Mouse (Mus musculus) intestine, postnatal 0 days (tissue): ENCODE data around the gene Dlx5. TPM values are rescaled to one million over a fixed set of nuclear protein-coding genes. Genes with fewer than 3 reads are reported as not detected.

ENCODE experiments used
- ATAC-seq: fragments of 200-750 bp; cut with Nextera tagmentation; 2 replicates; pipeline ENCODE4 v1.8.0; 2017; ENCODE audit warnings: mild to moderate bottlenecking, moderate TSS enrichment, moderate library complexity
- H3K27ac ChIP-seq: fragments of 300-500 bp; sonication (generic); 2 replicates; pipeline ENCODE4 v1.5.1; 2014; ENCODE audit warnings: mild to moderate bottlenecking, low read depth, low read length, moderate library complexity
- H3K27me3 ChIP-seq: fragments of 300-500 bp; sonication (generic); replicated peaks from 2 replicates; pipeline ENCODE4 v1.6.1; 2014; ENCODE audit warnings: low read length, mixed read lengths; ENCODE audit not compliant: control insufficient read depth, insufficient read depth
- H3K36me3 ChIP-seq: fragments of 300-500 bp; sonication (generic); 2 replicates; pipeline ENCODE4 v1.6.1; 2014; ENCODE audit warnings: mild to moderate bottlenecking, moderate library complexity; ENCODE audit not compliant: control insufficient read depth, insufficient read depth
- H3K4me1 ChIP-seq: fragments of 300-500 bp; sonication (generic); replicated peaks from 2 replicates; pipeline ENCODE4 v1.6.1; 2014; ENCODE audit warnings: antibody characterized with exemption, low read length, mixed read lengths; ENCODE audit not compliant: control insufficient read depth, insufficient read depth
- H3K4me2 ChIP-seq: fragments of 300-500 bp; sonication (generic); replicated peaks from 2 replicates; pipeline ENCODE4 v1.6.1; 2014; ENCODE audit warnings: low read depth, mild to moderate bottlenecking, moderate library complexity
- H3K4me3 ChIP-seq: fragments of 300-500 bp; sonication (generic); 2 replicates; pipeline ENCODE4 v1.5.1; 2014; ENCODE audit warnings: low read depth, low read length
- H3K9ac ChIP-seq: fragments of 300-500 bp; sonication (generic); 2 replicates; pipeline ENCODE4 v1.6.1; 2014; ENCODE audit warnings: mild to moderate bottlenecking, low read depth, low read length
- H3K9me3 ChIP-seq: fragments of 300-500 bp; sonication (generic); 2 replicates; pipeline ENCODE4 v1.6.1; 2016; ENCODE audit warnings: mixed run types; ENCODE audit not compliant: control insufficient read depth
- CTCF ChIP-seq: sonication (generic); IDR thresholded peaks from 2 replicates; pipeline ENCODE4 v1.5.1; 2016; ENCODE audit warnings: low read depth, mild to moderate bottlenecking, control low read depth, antibody characterized with exemption, moderate library complexity
- whole genome bisulfite sequencing: fragments of 180-500 bp; shearing (Covaris S2); extraction: QIAGEN DNeasy Blood & Tissue Kit; methylation state at CpG from one replicate; pipeline ENCODE4 v1.1.7; 2014; 5-methylcytosine and 5-hydroxymethylcytosine counted together
- polyA plus RNA-seq: library from polyadenylated mRNA; unstranded; fragments of >200 nt; fragmentation: Nextera tagmentation; extraction: Ambion mirVana; gene quantifications from 2 replicates; pipeline ENCODE4 v1.2.1, GENCODE M21; 2015

Dlx5 gene
- polyA plus RNA-seq, 1 experiment from 2014 or later = 0.33 TPM

DNA sequence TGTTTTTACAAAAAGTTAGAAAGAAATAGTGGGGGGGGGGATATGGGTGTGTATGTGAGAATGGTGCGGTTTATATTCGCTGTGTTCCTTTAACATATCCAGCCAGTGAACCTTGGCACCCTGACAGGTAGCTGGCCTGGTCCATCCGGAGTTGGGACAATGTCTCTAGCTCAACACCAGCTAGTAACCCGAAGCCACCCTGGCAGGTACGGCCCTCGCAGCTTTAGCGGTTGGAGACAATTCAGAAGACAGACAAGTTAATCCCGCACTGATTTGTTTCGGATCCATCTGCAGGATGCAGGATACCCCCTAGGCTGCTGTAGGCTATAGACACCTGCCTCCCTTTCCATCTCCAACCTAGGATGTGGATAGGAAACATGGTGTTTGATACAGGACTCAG is 27.7 kb downstream of the Dlx5 start:
- 4% methylated on average over 9 of the region's 9 CpGs for WGBS
- Histone ChIP-seq H3K9ac (no peak overlapping the region), H3K4me2 (no peak overlapping the region), H3K9me3 (no peaks in the 10 kb centered on the region), H3K4me1 (no peaks in the 10 kb centered on the region), H3K36me3 (no peaks in the 10 kb centered on the region), H3K27me3 (peaks cover 93% of the 10 kb centered on the region), H3K27ac (no peak overlapping the region), H3K4me3 (no peak overlapping the region)
- TF ChIP-seq CTCF = no peak
- no peak for ATAC-seq

DNA sequence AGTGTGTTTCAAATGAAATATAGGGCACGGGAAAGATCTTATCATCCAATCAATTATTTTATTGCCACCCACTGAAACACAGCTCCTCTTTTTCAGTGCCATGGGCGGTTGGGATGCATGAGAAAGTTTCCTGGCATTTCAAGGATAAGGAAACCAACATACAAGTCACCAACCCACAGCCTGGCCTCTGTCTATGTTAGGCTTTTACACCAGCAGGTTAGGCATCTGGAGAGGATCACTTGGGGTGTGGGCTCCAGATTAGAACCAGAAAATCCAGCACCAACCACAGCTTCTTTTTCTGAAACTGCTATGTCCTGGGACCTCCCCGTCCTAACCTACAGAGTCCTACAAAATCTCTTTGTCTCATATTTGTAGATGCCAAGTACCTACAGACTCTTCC is 28.9 kb downstream of the Dlx5 start:
- no peaks in the 10 kb centered on the region for H3K36me3 ChIP-seq
- H3K4me2 ChIP-seq = no peak overlapping the region
- H3K4me1 ChIP-seq = no peaks in the 10 kb centered on the region
- no peak overlapping the region for H3K27ac ChIP-seq
- no peak for TF ChIP-seq CTCF
- no peak overlapping the region for H3K9ac ChIP-seq
- 18% methylated on average over 3 of the region's 3 CpGs for WGBS
- H3K27me3 ChIP-seq = peaks cover 92% of the 10 kb centered on the region
- H3K4me3 ChIP-seq = no peak overlapping the region
- no peaks in the 10 kb centered on the region for H3K9me3 ChIP-seq
- no peak for ATAC-seq

DNA sequence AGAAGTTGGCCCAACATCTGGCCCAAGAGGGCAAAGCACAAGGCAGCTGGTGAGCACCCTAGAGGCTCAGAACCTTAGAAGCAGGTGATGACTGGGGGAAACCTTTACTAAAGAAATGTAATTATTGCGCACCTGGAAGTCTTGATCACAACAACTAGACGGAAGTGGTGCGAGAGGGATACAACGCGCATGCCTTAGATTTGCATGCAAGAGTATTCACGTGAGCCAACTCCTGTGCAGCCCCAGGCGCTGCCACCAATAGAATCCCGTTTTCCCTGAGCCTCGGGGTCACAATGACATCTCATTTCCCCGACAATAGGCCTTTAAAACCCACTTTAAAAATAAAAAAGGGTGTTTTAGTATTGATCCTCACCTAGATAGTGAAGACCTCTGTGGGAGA is 30.7 kb downstream of the Dlx5 start:
- Histone ChIP-seq H3K9me3 (no peaks in the 10 kb centered on the region), H3K27ac (no peak overlapping the region), H3K4me3 (no peak overlapping the region), H3K9ac (no peak overlapping the region), H3K36me3 (no peaks in the 10 kb centered on the region), H3K4me1 (no peaks in the 10 kb centered on the region), H3K27me3 (peaks cover 87% of the 10 kb centered on the region), H3K4me2 (no peak overlapping the region)
- 6% methylated on average over 10 of the region's 10 CpGs for WGBS
- no peak for TF ChIP-seq CTCF
- no peak for ATAC-seq

- H3K27me3 ChIP-seq = peaks cover 86% of the 10 kb centered on the region
- H3K4me3 ChIP-seq = no peak overlapping the region
- ATAC-seq = no peak
- H3K9ac ChIP-seq = no peak overlapping the region
- H3K4me1 ChIP-seq = no peaks in the 10 kb centered on the region
- H3K27ac ChIP-seq = no peak overlapping the region
- no peak overlapping the region for H3K4me2 ChIP-seq
- TF ChIP-seq CTCF = no peak
- 4% methylated on average over 26 of the region's 26 CpGs for WGBS
- no peaks in the 10 kb centered on the region for H3K36me3 ChIP-seq
- no peaks in the 10 kb centered on the region for H3K9me3 ChIP-seq
These were observed 31.4 kb downstream of the Dlx5 start for GRCm38 (mm10) chr6:6850324-6851060.

- Histone ChIP-seq H3K27ac (no peak overlapping the region), H3K36me3 (no peaks in the 10 kb centered on the region), H3K4me2 (no peak overlapping the region), H3K27me3 (peaks cover 78% of the 10 kb centered on the region), H3K9ac (no peak overlapping the region), H3K4me1 (no peaks in the 10 kb centered on the region), H3K9me3 (no peaks in the 10 kb centered on the region), H3K4me3 (no peak overlapping the region)
- TF ChIP-seq CTCF = no peak
- WGBS = 4% methylated on average over 12 of the region's 12 CpGs
- ATAC-seq = no peak
These were observed 32.1 kb downstream of the Dlx5 start for GRCm38 (mm10) chr6:6849744-6850143.

- Histone ChIP-seq H3K4me3 (no peak overlapping the region), H3K27ac (no peak overlapping the region), H3K4me2 (no peak overlapping the region), H3K4me1 (no peaks in the 10 kb centered on the region), H3K27me3 (peaks cover 70% of the 10 kb centered on the region), H3K36me3 (no peaks in the 10 kb centered on the region), H3K9me3 (no peaks in the 10 kb centered on the region), H3K9ac (no peak overlapping the region)
- no peak for TF ChIP-seq CTCF
- no peak for ATAC-seq
- WGBS = 24% methylated on average over 4 of the region's 4 CpGs
These were observed 33.3 kb downstream of the Dlx5 start for GRCm38 (mm10) chr6:6848541-6848940.
